Mouse (Mus musculus) urinary bladder, postnatal 4 days (tissue): ENCODE results near the gene Naa15.
"Not testable (repeated sequence)": the region's sequence is repeated elsewhere in the genome, so short reads cannot be mapped to it uniquely, and the experiment has no call there.

Source experiments
- DNase-seq, 2 experiments: peaks; one replicate each; pipeline ENCODE4 v3.0.0; 2021 to 2022; ENCODE audit warnings: low spot score in 2 of 2

Naa15 gene

GRCm38 (mm10) chr3:51434364-51434763, 19.4 kb downstream of the Naa15 start:
- not testable (repeated sequence) for DNase-seq

DNA sequence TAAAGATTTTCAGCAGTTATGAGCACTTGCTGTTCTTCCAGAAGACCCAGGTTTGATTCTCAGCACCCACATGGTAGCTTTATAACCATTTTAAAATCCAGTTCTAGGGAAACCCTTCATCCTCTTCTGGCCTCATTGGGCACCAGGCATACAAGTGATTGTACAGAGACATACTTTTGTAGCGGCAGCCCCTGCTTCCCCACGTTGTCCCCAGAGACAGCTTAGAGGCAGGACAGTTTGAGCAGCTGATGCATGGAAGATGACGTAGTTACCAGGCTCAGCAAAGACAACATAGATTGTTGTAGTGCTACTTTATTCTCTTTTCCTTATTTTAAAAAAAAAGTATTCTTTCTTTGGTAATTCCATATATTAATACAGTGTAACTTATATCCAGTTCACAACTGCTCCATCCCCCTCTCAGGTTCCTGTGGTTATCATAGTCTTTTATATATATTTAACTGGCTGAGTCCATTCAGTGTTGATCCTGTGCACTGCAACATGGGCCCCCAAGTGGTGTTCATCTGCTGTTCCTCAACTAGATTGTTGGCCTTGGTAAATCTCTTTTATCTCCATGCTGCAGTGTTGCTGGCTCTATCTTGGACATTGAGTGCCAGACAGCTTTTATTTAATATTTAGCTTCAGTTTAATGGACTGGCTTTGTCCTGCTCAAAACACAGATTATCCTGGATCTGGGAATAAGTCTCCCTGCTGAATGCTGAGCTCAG, 20.1 kb downstream of the Naa15 start:
- no peak for DNase-seq

DNA sequence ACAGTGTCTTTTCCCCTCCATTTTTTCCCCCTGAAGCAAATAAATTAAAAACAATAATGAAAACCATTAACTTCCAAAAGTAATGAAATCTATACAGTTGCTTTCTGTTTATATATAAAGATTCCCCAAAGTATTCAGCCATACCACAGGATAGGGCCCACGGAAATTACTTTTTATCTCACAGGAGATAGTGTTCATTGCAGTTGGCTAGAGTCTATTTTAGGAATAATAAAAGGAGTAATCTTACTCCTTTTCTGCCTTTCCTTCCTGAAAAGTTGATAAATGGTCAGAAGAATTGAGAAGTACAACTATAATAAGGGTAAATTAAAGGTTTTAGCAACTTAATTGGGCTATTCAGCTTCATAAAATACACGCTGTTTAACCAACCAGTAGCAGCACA, 53.6 kb downstream of the Naa15 start:
- DNase-seq, result no peak

DNA sequence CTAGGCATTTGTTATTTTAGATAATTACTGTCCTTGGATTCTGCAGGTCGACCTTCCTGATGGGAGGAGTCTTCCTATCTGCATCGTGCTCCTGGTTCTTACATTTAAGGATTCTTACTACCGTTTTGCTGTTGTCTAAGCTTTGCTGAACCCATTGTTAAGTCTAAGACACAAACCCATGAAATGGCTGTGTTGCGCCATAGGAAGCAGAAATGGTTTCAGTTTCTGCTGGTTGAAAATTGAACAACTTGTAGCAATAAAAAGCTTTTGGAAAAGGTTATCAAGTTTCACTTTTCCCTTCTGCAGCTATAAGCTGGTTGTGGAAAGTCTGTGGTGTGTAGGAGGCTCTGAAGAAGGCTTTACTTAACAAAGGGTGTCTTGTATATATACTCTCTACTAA, 60.8 kb downstream of the Naa15 start:
- no peak for DNase-seq

- DNase-seq, result no peak
Observed at GRCm38 (mm10) chr3:51479893-51480292, 64.9 kb downstream of the Naa15 start.

DNA sequence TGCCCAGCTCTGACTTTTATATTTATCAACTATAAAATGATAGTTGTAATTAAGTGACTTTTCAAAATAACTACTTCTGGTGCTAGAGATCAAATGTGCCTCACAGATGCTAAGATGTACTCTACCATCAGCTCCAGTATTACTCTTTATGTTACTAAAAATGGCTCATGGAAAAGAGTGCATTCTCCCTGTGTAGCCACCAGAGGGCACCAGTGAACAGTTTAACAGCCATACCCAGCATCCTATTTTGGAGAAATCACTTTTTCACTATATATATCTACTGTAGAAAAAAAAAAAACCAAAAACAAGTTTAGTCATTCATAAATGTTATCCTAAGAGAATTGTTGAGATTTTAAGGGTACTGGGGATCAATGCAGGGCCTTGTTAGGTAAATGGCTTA, 66.1 kb downstream of the Naa15 start:
- DNase-seq, result no peak

GRCm38 (mm10) chr3:51481881-51482280, 66.9 kb downstream of the Naa15 start:
- no peak for DNase-seq

- DNase-seq, result no peak
Observed at GRCm38 (mm10) chr3:51482781-51483180, 67.8 kb downstream of the Naa15 start.

DNA sequence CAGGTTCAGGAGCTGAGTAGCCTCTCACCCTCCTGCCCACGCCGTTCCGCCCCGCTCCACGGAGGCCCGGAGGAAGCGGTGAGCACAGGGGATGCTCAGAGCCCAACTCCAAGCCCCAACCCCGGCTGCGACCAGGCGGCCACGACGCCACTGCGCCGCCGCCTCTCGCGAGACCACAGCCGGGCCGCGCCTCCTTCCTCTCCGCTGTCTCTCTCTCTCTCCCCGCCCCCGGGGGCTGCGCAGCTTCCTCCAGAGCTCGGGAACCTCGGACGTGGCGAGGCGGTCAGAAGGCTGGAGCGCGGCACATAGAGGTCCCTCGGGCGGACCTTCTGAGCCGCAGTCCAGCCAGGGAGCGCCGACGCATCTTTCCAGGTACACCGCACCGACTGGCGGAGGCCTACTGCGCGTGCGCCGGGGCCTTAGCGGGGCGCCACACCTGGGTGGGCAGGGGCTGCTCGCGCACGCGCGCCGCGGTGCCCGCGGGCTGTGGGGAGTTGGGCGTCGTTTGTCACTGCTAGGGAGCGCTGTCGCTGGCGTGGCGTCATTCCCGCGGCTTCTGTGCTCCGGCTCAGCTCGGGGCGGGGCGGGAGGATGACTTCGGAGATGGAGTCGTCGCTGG, 68.9 kb downstream of the Naa15 start, which contains the start of gene Rab33b:
Gene Rab33b (plus strand): TSS at position 180 of the 619 bp plus-strand sequence.
- peak; percentile 97 to 98 for DNase-seq

GRCm38 (mm10) chr3:51484370-51484769, 69.4 kb downstream of the Naa15 start:
- DNase-seq, result no peak

DNA sequence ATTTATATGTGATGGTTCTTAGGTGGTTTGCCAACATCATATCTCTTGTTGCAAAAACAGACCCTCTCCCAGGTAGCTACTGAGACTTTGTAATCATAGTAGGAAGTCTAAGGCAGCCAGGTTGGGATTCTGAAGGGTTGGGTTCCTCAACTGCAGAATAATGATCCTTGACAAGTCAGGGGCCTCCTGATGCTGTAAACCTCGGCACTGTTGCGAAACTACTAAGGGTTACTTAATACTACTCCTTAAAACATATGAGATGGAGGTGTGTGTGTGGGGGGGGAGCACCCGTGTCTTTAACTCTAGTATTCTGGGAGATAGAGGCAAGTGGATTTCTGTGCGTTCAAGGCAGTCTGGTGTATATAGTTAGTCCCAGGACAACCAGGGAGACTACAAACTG, 70.4 kb downstream of the Naa15 start:
- DNase-seq, result no peak

GRCm38 (mm10) chr3:51486491-51487195, 71.7 kb downstream of the Naa15 start:
- no peak for DNase-seq

- DNase-seq, result no peak
Observed at GRCm38 (mm10) chr3:51490088-51490753, 75.3 kb downstream of the Naa15 start.

DNA sequence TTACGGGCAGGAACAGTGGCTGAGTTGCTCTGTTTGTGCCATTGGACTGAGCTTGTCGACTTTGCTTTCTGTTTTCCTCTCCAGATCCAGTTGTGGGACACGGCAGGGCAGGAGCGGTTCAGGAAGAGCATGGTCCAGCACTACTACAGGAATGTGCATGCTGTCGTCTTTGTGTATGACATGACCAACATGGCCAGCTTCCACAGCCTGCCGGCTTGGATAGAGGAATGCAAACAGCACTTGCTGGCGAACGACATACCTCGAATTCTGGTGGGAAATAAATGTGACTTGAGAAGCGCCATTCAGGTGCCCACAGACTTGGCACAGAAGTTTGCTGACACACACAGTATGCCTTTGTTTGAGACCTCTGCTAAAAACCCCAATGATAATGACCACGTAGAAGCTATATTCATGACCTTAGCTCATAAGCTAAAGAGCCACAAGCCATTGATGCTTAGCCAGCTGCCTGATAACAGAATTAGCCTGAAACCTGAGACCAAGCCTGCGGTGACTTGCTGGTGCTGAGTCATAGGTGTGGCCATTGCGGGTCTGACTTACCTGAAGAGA, 78.4 kb downstream of the Naa15 start:
- peak in 1 of 2 experiments; percentile 40 for DNase-seq

DNA sequence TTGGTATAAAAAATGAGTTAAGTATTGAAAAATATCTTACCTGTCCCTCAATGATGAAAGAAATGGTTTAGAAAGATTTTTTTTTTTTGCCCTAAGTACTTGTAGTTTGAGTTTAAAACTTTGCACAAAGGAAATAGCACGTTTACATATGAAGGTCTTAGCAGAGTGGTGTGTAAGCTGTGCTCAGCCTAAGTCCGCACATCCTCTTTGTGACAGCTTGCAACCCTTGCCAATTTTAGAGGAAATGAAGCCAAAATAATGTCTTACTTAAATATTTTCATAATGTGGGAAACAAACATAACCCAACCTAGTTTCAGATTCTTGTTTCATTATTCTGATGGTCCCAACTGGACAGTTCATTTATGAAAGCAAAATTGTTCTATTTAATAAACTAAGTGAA, 79.5 kb downstream of the Naa15 start:
- no peak for DNase-seq

DNA sequence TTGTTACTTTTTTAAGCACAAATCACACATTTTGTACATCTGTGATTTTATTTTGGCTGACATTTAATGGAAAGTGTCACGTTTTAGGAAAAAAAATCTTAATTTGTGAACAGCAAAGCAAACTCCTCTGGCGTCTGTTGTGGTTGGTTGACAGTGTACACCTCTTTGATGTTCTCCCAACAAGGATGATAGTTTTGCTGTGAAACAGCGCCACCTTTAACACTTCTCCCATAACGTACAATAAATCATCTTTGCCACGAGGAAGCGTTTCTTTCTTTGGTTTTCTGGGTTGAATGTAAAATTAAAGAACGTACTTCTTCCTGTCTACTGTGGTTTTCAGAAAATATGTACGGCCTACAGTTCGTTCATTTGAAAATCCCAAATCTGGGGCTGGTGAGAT, 80.7 kb downstream of the Naa15 start:
- no peak for DNase-seq

DNA sequence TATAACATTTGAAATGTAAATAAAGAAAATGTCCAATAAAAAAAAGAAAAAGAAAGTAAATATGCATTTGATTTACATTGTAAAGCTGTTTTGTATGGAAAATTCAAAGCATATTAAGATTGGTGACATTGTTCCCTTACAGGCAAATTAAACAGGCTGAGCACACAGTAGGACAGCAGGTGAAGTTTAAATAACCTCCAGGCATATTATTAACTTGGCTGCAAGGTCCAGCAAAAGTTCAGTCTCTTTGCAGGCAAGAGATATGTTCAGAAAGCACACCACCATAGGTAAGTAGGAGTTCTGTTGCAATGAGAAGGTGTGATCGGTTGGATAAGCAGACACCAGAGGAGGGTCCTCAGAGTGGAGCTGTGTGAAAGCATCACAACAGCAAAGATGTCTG, 83.0 kb downstream of the Naa15 start:
- DNase-seq, result no peak

GRCm38 (mm10) chr3:51498659-51499058, 83.7 kb downstream of the Naa15 start:
- DNase-seq, result no peak

GRCm38 (mm10) chr3:51499876-51500275, 84.9 kb downstream of the Naa15 start:
- DNase-seq, result peak in 1 of 2 experiments; percentile 28

GRCm38 (mm10) chr3:51504385-51504952, 89.5 kb downstream of the Naa15 start:
- no peak for DNase-seq

DNA sequence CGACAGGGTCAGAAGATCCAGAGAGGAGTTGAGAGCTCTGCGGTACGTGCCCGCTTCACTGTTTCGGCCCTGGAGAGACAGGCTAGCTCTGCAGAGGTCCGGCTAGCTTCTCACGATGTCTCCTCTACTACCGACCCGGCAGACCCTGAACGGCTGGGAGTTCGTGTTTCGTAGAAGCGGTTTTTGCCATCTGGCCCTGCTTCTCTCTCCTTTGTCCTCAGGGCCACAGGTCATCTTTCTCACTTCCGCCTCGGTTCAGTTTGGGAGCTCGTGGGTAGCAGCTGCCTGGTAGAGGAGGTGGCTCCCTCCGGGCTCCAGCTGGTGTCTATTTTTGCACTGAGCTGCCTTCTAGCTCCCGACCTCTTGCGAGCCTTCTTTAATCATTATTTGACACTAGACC, 90.5 kb downstream of the Naa15 start:
- no peak for DNase-seq

DNA sequence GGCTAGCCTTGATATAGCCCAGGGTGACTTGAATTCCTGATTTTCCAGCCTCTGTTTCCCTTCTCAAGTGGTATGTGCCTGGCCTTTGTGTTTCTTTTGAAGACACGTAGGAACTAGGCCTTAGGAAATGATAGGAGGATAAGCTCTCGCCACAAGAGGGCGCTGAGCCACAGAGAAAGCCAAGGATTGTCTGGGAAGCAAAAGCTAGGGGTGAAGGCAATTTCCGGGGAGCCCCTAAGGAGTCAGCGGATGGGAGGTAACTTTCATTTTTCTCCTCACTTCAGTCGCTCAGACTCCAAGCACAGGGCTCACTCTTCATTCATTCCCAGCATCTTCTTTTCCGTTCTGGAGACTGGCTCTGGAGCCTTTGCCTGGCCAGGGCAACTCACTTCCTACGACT, 96.0 kb downstream of the Naa15 start:
- DNase-seq, result peak; percentile 55 to 79
